Mouse (Mus musculus) hindbrain, postnatal 0 days (tissue): ENCODE data around the gene Isoc2a. TPM values are rescaled to one million over a fixed set of nuclear protein-coding genes. Genes with fewer than 3 reads are reported as not detected.

Source experiments
- ATAC-seq: fragments of 200-750 bp; cut with Nextera tagmentation; 2 replicates; pipeline ENCODE4 v1.8.0; 2017; ENCODE audit warnings: mild to moderate bottlenecking, moderate TSS enrichment, moderate library complexity
- DNase-seq: peaks from one replicate; pipeline ENCODE4 v3.0.0-alpha.2; 2015; ENCODE audit warnings: low spot score
- H3K27ac ChIP-seq: fragments of 300-500 bp; sonication (generic); 2 replicates; pipeline ENCODE4 v1.5.1; 2014; ENCODE audit warnings: mild to moderate bottlenecking
- H3K27me3 ChIP-seq: fragments of 300-500 bp; sonication (generic); 2 replicates; pipeline ENCODE4 v1.6.1; 2014; ENCODE audit warnings: low read length, mixed read lengths; ENCODE audit not compliant: insufficient read depth
- H3K36me3 ChIP-seq: fragments of 300-500 bp; sonication (generic); 2 replicates; pipeline ENCODE4 v1.6.1; 2014; ENCODE audit warnings: low read length, mixed read lengths; ENCODE audit not compliant: insufficient read depth
- H3K4me1 ChIP-seq: fragments of 300-500 bp; sonication (generic); 2 replicates; pipeline ENCODE4 v1.6.1; 2014; ENCODE audit warnings: antibody characterized with exemption, low read length, mixed read lengths; ENCODE audit not compliant: insufficient read depth
- H3K4me2 ChIP-seq: fragments of 300-500 bp; sonication (generic); 2 replicates; pipeline ENCODE4 v1.6.1; 2014; ENCODE audit warnings: low read depth, mild to moderate bottlenecking, low read length, moderate library complexity, mixed read lengths
- H3K4me3 ChIP-seq: fragments of 300-500 bp; sonication (generic); 2 replicates; pipeline ENCODE4 v1.5.1; 2014; ENCODE audit warnings: low read length
- H3K9ac ChIP-seq: fragments of 300-500 bp; sonication (generic); replicated peaks from 2 replicates; pipeline ENCODE4 v1.6.1; 2014; ENCODE audit warnings: mild to moderate bottlenecking, low read length, moderate library complexity, mixed read lengths
- H3K9me3 ChIP-seq: fragments of 300-500 bp; sonication (generic); 2 replicates; pipeline ENCODE4 v1.6.1; 2016; ENCODE audit warnings: low read length, mixed read lengths
- CTCF ChIP-seq: IDR thresholded peaks from 2 replicates; pipeline ENCODE4 v1.5.1; 2016; ENCODE audit warnings: antibody characterized with exemption, control low read depth, low read depth
- WGBS: fragments of 180-500 bp; shearing (Covaris S2); extraction: QIAGEN DNeasy Blood & Tissue Kit; methylation state at CpG from one replicate; pipeline ENCODE4 v1.1.7; 2014; 5-methylcytosine and 5-hydroxymethylcytosine counted together
- polyA plus RNA-seq: library from polyadenylated mRNA; unstranded; fragments of >200 nt; fragmentation: Nextera tagmentation; extraction: Ambion mirVana; gene quantifications from 2 replicates; pipeline ENCODE4 v1.2.1, GENCODE M21; 2015
- total RNA-seq: library from RNA; depleted of rRNA; stranded (reverse); fragments of >200 nt; gene quantifications from 2 replicates; pipeline ENCODE4 v1.2.3, GENCODE M21; 2014

Isoc2a gene
- total and polyA plus RNA-seq, 2 experiments from 2014 or later = 0.43 to 12.2 TPM

- Histone ChIP-seq H3K27ac (no peak overlapping the region), H3K9me3 (no peaks in the 10 kb centered on the region), H3K9ac (no peak overlapping the region), H3K27me3 (no peaks in the 10 kb centered on the region), H3K4me1 (peaks cover 17% of the 10 kb centered on the region), H3K4me3 (no peak overlapping the region), H3K4me2 (no peak overlapping the region), H3K36me3 (no peaks in the 10 kb centered on the region)
- TF ChIP-seq CTCF = no peak
- no peak for ATAC-seq
- DNase-seq = no peak
- 76% methylated on average over 17 of the region's 17 CpGs for WGBS
Observed at GRCm38 (mm10) chr7:4928323-4928722, 51.4 kb downstream of the Isoc2a start.

GRCm38 (mm10) chr7:4933103-4933502 is 56.1 kb downstream of the Isoc2a start:
- no peak for DNase-seq
- Histone ChIP-seq H3K27ac (no peak overlapping the region), H3K9me3 (no peaks in the 10 kb centered on the region), H3K4me1 (no peaks in the 10 kb centered on the region), H3K4me2 (no peak overlapping the region), H3K4me3 (no peak overlapping the region), H3K36me3 (no peaks in the 10 kb centered on the region), H3K9ac (no peak overlapping the region), H3K27me3 (no peaks in the 10 kb centered on the region)
- 56% methylated on average over 12 of the region's 12 CpGs for WGBS
- TF ChIP-seq CTCF = no peak
- no peak for ATAC-seq

GRCm38 (mm10) chr7:4934160-4934914 is 57.4 kb downstream of the Isoc2a start:
- ATAC-seq (no peak), DNase-seq (no peak)
- Histone ChIP-seq H3K4me1 (no peaks in the 10 kb centered on the region), H3K9me3 (no peaks in the 10 kb centered on the region), H3K36me3 (no peaks in the 10 kb centered on the region), H3K4me2 (no peak overlapping the region), H3K4me3 (no peak overlapping the region), H3K27me3 (no peaks in the 10 kb centered on the region), H3K9ac (no peak overlapping the region), H3K27ac (no peak overlapping the region)
- 0 out of 2 replicates have a peak, but pooled peaks have one; percentile 11 for TF ChIP-seq CTCF
- 88% methylated on average over 4 of the region's 4 CpGs for WGBS

GRCm38 (mm10) chr7:4936832-4937231 is 59.9 kb downstream of the Isoc2a start:
- no peaks in the 10 kb centered on the region for H3K27me3 ChIP-seq
- no peak overlapping the region for H3K9ac ChIP-seq
- TF ChIP-seq CTCF = no peak
- H3K36me3 ChIP-seq = no peaks in the 10 kb centered on the region
- no peaks in the 10 kb centered on the region for H3K4me1 ChIP-seq
- no peak overlapping the region for H3K27ac ChIP-seq
- no peak overlapping the region for H3K4me3 ChIP-seq
- ATAC-seq (no peak), DNase-seq (no peak)
- WGBS = 68% methylated on average over 10 of the region's 10 CpGs
- H3K9me3 ChIP-seq = no peaks in the 10 kb centered on the region
- H3K4me2 ChIP-seq = no peak overlapping the region

GRCm38 (mm10) chr7:4937392-4937791 is 60.4 kb downstream of the Isoc2a start:
- TF ChIP-seq CTCF = no peak
- H3K27me3 ChIP-seq = no peaks in the 10 kb centered on the region
- H3K9ac ChIP-seq = no peak overlapping the region
- no peak overlapping the region for H3K27ac ChIP-seq
- H3K4me3 ChIP-seq = no peak overlapping the region
- no peaks in the 10 kb centered on the region for H3K36me3 ChIP-seq
- DNase-seq (no peak), ATAC-seq (no peak)
- H3K4me2 ChIP-seq = no peak overlapping the region
- no peaks in the 10 kb centered on the region for H3K9me3 ChIP-seq
- no peaks in the 10 kb centered on the region for H3K4me1 ChIP-seq
- 73% methylated on average over 11 of the region's 11 CpGs for WGBS

- H3K9me3 ChIP-seq = no peaks in the 10 kb centered on the region
- no peaks in the 10 kb centered on the region for H3K36me3 ChIP-seq
- no peak overlapping the region for H3K4me2 ChIP-seq
- DNase-seq (peak; percentile 57), ATAC-seq (no peak)
- peak; percentile 91 for TF ChIP-seq CTCF
- H3K4me3 ChIP-seq = no peak overlapping the region
- no peak overlapping the region for H3K9ac ChIP-seq
- no peaks in the 10 kb centered on the region; the same call in 1 of the 2 replicates for H3K4me1 ChIP-seq
- 23% methylated on average over 2 of the region's 2 CpGs for whole genome bisulfite sequencing
- no peak overlapping the region for H3K27ac ChIP-seq
- no peaks in the 10 kb centered on the region for H3K27me3 ChIP-seq
Observed at GRCm38 (mm10) chr7:4938456-4938855, 61.5 kb downstream of the Isoc2a start.

- H3K9ac ChIP-seq = no peak overlapping the region
- peak; percentile 86 for TF ChIP-seq CTCF
- DNase-seq = peak; percentile 78
- H3K27me3 ChIP-seq = no peaks in the 10 kb centered on the region
- no peak overlapping the region for H3K4me3 ChIP-seq
- no peak overlapping the region for H3K4me2 ChIP-seq
- no peaks in the 10 kb centered on the region; the same call in 1 of the 2 replicates for H3K4me1 ChIP-seq
- H3K36me3 ChIP-seq = no peaks in the 10 kb centered on the region
- H3K27ac ChIP-seq = no peak overlapping the region
- WGBS = 20% methylated on average over 9 of the region's 9 CpGs
- ATAC-seq = peak; percentile 54; the same call in 1 of the 2 replicates
- H3K9me3 ChIP-seq = no peaks in the 10 kb centered on the region
Observed at GRCm38 (mm10) chr7:4940068-4940479, 63.1 kb downstream of the Isoc2a start.
